Mouse (Mus musculus) myocyte (in vitro differentiated cells): Measurements from ENCODE around the gene Ptprc.

ENCODE experiments used
- E2F4 ChIP-seq: IDR thresholded peaks from one replicate; pipeline ENCODE4 v1.6.1; 2011; ENCODE audit warnings: mild to moderate bottlenecking, control low read depth, moderate library complexity; ENCODE audit not compliant: insufficient read depth
- MAX ChIP-seq: IDR thresholded peaks from one replicate; pipeline ENCODE4 v1.6.1; 2011; ENCODE audit warnings: low read depth, mild to moderate bottlenecking, control low read depth
- POLR2A ChIP-seq: IDR thresholded peaks from one replicate; pipeline ENCODE4 v1.6.1; 2011; ENCODE audit warnings: low read depth, mild to moderate bottlenecking, control low read depth, moderate library complexity; ENCODE audit not compliant: insufficient read length
- USF1 ChIP-seq: IDR thresholded peaks from one replicate; pipeline ENCODE4 v1.6.1; 2011; ENCODE audit warnings: low read depth, mild to moderate bottlenecking, control low read depth, moderate library complexity

- no peak for TF ChIP-seq POLR2A
- no peak for TF ChIP-seq E2F4
- no peak for TF ChIP-seq USF1
- no peak for TF ChIP-seq MAX
Observed at GRCm38 (mm10) chr1:138085810-138086209, 89.7 kb downstream of the Ptprc start.
